Mouse (Mus musculus): ENCODE data around the gene Lamb3. TPM values are rescaled to one million over a fixed set of nuclear protein-coding genes. Genes with fewer than 3 reads are reported as not detected.

Gene Lamb3
- polyA plus RNA-seq, 1 experiment from 2014 or later = 62.8 TPM

- H3K27me3 ChIP-seq (replicated peaks; ENCODE audit: insufficient read depth, low read length) = no peaks in the 10 kb centered on the region
- no peak overlapping the region for H3K4me2 ChIP-seq (replicated peaks; ENCODE audit: low read depth, low read length)
- no peaks in the 10 kb centered on the region for H3K36me3 ChIP-seq (ENCODE audit: insufficient read depth, low read length)
- H3K9me3 ChIP-seq (ENCODE audit: low read length) = no peaks in the 10 kb centered on the region
- no peak overlapping the region for H3K9ac ChIP-seq (replicated peaks; ENCODE audit: low read depth)
- DNase-seq (ENCODE audit: low spot score) (no peak), ATAC-seq (no peak)
- no peaks in the 10 kb centered on the region for H3K4me1 ChIP-seq (ENCODE audit: insufficient read depth, low read depth, low read length)
- TF ChIP-seq EP300 (IDR thresholded peaks at IDR 0.05) = no peak
- no peak for TF ChIP-seq CTCF (IDR thresholded peaks at IDR 0.05)
- no peak overlapping the region for H3K4me3 ChIP-seq (ENCODE audit: low read depth, low read length)
- no peak overlapping the region for H3K27ac ChIP-seq (ENCODE audit: low read length)
- WGBS = 83% methylated on average over 2 of the region's 2 CpGs
Measured at GRCm38 (mm10) chr1:193234130-193234645, 26.7 kb downstream of the Lamb3 start.

- no peak for ATAC-seq
- Histone ChIP-seq H3K4me1 (ENCODE audit: insufficient read depth, low read depth, low read length) (no peaks in the 10 kb centered on the region), H3K36me3 (ENCODE audit: insufficient read depth, low read length) (no peaks in the 10 kb centered on the region), H3K9ac (replicated peaks; ENCODE audit: low read depth) (no peak overlapping the region), H3K4me2 (replicated peaks; ENCODE audit: low read depth, low read length) (no peak overlapping the region), H3K27ac (ENCODE audit: low read length) (no peak overlapping the region), H3K4me3 (ENCODE audit: low read depth, low read length) (no peak overlapping the region), H3K9me3 (ENCODE audit: low read length) (no peaks in the 10 kb centered on the region), H3K27me3 (replicated peaks; ENCODE audit: insufficient read depth, low read length) (no peaks in the 10 kb centered on the region)
- WGBS = 57% methylated on average over 7 of the region's 7 CpGs
- no peak for TF ChIP-seq CTCF (IDR thresholded peaks at IDR 0.05)
- no peak for TF ChIP-seq EP300 (IDR thresholded peaks at IDR 0.05)
- DNase-seq (ENCODE audit: low spot score) = peak; percentile 49
Measured at GRCm38 (mm10) chr1:193234930-193235329, 27.4 kb downstream of the Lamb3 start.

- Histone ChIP-seq H3K9ac (replicated peaks; ENCODE audit: low read depth) (no peak overlapping the region), H3K36me3 (ENCODE audit: insufficient read depth, low read length) (no peaks in the 10 kb centered on the region), H3K9me3 (ENCODE audit: low read length) (no peaks in the 10 kb centered on the region), H3K4me3 (ENCODE audit: low read depth, low read length) (no peak overlapping the region), H3K27ac (ENCODE audit: low read length) (no peak overlapping the region), H3K4me2 (replicated peaks; ENCODE audit: low read depth, low read length) (no peak overlapping the region), H3K4me1 (ENCODE audit: insufficient read depth, low read depth, low read length) (no peaks in the 10 kb centered on the region), H3K27me3 (replicated peaks; ENCODE audit: insufficient read depth, low read length) (no peaks in the 10 kb centered on the region)
- DNase-seq (ENCODE audit: low spot score) (no peak), ATAC-seq (no peak)
- 57% methylated on average over 4 of the region's 4 CpGs for WGBS
- TF ChIP-seq EP300 (IDR thresholded peaks at IDR 0.05) (no peak), CTCF (IDR thresholded peaks at IDR 0.05) (no peak)
Measured at GRCm38 (mm10) chr1:193238426-193238825, 30.9 kb downstream of the Lamb3 start.

- Histone ChIP-seq H3K4me1 (ENCODE audit: insufficient read depth, low read depth, low read length) (no peaks in the 10 kb centered on the region), H3K4me2 (replicated peaks; ENCODE audit: low read depth, low read length) (no peak overlapping the region), H3K36me3 (ENCODE audit: insufficient read depth, low read length) (no peaks in the 10 kb centered on the region), H3K9me3 (ENCODE audit: low read length) (no peaks in the 10 kb centered on the region), H3K4me3 (ENCODE audit: low read depth, low read length) (no peak overlapping the region), H3K27ac (ENCODE audit: low read length) (no peak overlapping the region), H3K9ac (replicated peaks; ENCODE audit: low read depth) (no peak overlapping the region), H3K27me3 (replicated peaks; ENCODE audit: insufficient read depth, low read length) (no peaks in the 10 kb centered on the region)
- ATAC-seq (no peak), DNase-seq (ENCODE audit: low spot score) (no peak)
- TF ChIP-seq CTCF (IDR thresholded peaks at IDR 0.05) = no peak
- no peak for TF ChIP-seq EP300 (IDR thresholded peaks at IDR 0.05)
- WGBS = 84% methylated on average over 4 of the region's 4 CpGs
Measured at GRCm38 (mm10) chr1:193241436-193241835, 33.9 kb downstream of the Lamb3 start.

DNA sequence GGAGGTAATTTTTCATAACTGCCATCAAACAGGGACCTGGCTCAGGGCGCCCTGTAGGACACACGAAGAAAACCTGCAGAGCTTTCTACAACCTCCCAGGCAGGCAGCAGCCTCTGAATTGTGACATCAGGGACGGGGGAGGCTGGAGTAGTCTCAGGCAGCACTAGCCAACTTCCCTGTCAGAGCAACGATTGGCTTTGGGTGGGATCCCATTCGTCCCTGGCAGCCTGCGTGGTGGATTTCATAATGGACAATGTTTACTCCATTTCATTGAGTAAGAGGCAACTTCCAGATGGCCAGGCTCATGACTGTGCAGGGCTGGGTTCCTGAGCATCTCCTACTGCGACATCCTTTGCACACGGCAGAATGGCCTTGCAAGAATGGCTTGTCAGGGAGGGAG is 34.7 kb downstream of the Lamb3 start:
- no peak overlapping the region for H3K9ac ChIP-seq (replicated peaks; ENCODE audit: low read depth)
- H3K4me2 ChIP-seq (replicated peaks; ENCODE audit: low read depth, low read length) = no peak overlapping the region
- no peaks in the 10 kb centered on the region for H3K27me3 ChIP-seq (replicated peaks; ENCODE audit: insufficient read depth, low read length)
- TF ChIP-seq CTCF (IDR thresholded peaks at IDR 0.05) (no peak), EP300 (IDR thresholded peaks at IDR 0.05) (peak; percentile 78; the same call in 1 of the 2 replicates)
- H3K27ac ChIP-seq (ENCODE audit: low read length) = peak overlapping the region; percentile 0; the same call in 1 of the 2 replicates
- no peak overlapping the region for H3K4me3 ChIP-seq (ENCODE audit: low read depth, low read length)
- H3K4me1 ChIP-seq (ENCODE audit: insufficient read depth, low read depth, low read length) = no peaks in the 10 kb centered on the region
- WGBS = 42% methylated on average over 8 of the region's 8 CpGs
- ATAC-seq (peak; percentile 97), DNase-seq (ENCODE audit: low spot score) (peak; percentile 95)
- H3K9me3 ChIP-seq (ENCODE audit: low read length) = no peaks in the 10 kb centered on the region
- H3K36me3 ChIP-seq (ENCODE audit: insufficient read depth, low read length) = no peaks in the 10 kb centered on the region

DNA sequence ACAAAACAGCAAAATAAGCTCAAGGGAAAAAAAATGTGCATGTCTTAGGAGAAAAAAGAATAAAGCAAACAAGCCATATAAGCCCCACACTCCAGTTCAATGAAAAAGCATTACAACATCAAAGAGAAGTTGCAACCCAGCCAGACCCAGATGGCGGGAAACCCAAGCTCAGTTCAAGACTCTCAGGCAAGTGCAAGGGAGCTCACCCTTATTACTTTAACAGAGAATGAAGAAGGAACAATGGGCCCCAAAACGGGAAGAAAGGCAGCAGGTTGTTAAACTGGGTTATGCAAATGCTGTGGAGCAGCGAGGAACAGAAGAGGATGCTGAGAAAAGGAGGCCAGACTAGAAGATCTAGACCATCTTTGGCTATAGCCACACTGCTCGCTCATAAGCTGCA is 35.4 kb downstream of the Lamb3 start:
- H3K9me3 ChIP-seq (ENCODE audit: low read length) = no peaks in the 10 kb centered on the region
- H3K9ac ChIP-seq (replicated peaks; ENCODE audit: low read depth) = no peak overlapping the region
- ATAC-seq = peak; percentile 46
- DNase-seq (ENCODE audit: low spot score) = peak; percentile 53
- no peak overlapping the region for H3K4me2 ChIP-seq (replicated peaks; ENCODE audit: low read depth, low read length)
- 59% methylated on average over 4 of the region's 4 CpGs for WGBS
- no peaks in the 10 kb centered on the region for H3K36me3 ChIP-seq (ENCODE audit: insufficient read depth, low read length)
- TF ChIP-seq EP300 (IDR thresholded peaks at IDR 0.05) (no peak), CTCF (IDR thresholded peaks at IDR 0.05) (no peak)
- no peaks in the 10 kb centered on the region for H3K4me1 ChIP-seq (ENCODE audit: insufficient read depth, low read depth, low read length)
- H3K27ac ChIP-seq (ENCODE audit: low read length) = peak overlapping the region; percentile 0; the same call in 1 of the 2 replicates
- H3K4me3 ChIP-seq (ENCODE audit: low read depth, low read length) = no peak overlapping the region
- no peaks in the 10 kb centered on the region for H3K27me3 ChIP-seq (replicated peaks; ENCODE audit: insufficient read depth, low read length)

Data from lung, postnatal 0 days (tissue).